Mouse (Mus musculus) T-helper 17 cell (primary cell): Measurements from ENCODE around the gene Smyd3.

ENCODE experiments used
- in situ Hi-C, 2 experiments: fragments of 300-600 bp; cut with MboI, MseI; formaldehyde crosslinking; loops; 1 replicate in 1 of 2; 2 replicates in 1 of 2; pipeline ENCODE4 v1.15.1; 2025; ENCODE audit warnings: high pct_unique_total_duplicates in 2 of 2

Gene Smyd3

DNA sequence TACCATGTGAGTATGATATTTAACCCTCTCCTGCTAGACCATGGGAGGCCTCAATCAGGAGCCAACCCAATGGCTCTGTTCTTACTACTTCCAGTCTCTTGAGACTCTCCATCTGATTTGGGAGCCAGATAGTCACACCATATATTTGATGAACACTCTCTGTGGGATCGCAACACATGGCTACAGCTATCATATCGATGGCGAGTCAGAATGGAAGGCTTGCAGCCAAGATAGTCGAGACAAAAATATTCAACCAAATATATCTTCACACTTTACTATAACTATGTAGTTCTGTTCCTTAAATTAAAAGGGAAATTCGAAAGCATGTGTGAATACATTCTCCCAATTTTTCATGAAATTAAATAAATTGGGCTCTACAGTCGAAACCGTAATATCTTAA is 132.2 kb downstream of the Smyd3 start:
- in situ Hi-C loops = no loop called here

DNA sequence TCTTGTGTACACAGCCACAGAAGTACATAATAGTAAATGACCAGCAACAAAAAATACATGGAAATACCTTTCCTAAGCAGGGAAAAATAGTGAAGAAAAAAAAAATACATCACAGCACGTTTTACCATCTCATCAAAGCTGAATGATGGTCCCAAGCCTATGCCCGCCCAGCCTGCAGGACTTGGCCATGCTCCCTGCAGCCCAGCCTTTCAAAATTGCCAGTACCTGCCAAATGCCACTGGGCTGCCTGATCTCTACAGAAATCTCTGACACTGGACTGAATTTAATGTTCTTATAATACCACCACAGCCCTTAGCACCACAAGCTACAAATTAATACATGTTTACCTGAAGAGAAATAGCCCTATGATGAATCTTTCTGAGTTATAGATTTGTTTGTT is 133.5 kb downstream of the Smyd3 start:
- in situ Hi-C loops = no loop called here

DNA sequence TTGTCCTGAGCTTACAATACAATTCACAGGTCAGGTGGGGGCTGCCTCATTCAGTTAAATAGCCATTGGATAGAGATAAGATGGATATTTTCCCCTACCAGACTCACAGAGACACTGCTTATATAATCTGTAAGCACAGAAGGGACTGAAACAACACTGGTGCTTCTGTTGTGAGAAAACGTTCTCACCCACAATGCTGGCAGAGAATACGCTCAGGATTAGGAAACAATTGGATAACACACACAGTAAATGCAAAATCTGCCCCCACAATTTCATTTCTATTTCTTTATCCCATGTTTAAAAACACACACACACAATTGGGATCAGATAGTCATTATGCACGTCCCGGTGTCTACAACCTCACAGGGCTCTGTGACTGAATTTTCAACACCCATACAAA is 139.7 kb downstream of the Smyd3 start:
- in situ Hi-C loops = no loop called here

DNA sequence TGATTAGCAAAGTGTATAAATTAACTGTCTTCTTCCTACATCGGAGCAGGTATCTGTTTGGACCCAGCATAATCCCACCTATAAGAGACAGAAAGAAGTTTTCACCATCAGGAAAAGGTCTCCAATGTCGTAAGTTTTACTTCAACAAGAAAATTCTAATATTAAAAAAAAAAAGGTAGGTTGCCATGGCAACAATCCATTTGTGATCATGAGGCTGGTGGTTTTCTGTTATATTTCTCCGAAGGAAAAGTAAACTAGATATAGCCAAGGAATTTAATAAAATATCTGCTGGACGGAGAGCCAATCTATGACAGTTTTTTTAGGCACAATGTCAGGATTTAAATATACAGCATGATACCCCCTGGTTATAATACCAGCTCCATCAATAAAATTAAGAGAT is 142.9 kb downstream of the Smyd3 start:
- in situ Hi-C loops = no loop called here

DNA sequence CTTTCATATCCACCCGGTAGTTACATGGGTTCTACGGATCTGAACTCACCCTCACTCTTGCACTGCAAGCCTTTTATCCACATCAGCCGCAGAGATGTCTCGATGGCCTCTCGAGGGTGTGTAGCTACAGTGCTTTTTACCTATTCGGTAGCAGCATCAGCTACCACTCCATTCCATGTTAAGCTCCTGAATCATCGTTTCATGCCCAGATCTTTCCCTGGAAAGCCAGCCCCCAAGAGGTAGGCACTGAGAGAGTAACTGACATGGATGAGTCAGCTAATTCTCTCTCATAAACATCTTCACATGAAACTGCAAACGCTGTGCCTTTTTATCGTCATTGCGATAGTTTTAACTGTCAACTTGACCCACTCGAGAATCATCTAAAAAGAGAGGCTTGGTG is 143.9 kb downstream of the Smyd3 start:
- in situ Hi-C loops = no loop called here

DNA sequence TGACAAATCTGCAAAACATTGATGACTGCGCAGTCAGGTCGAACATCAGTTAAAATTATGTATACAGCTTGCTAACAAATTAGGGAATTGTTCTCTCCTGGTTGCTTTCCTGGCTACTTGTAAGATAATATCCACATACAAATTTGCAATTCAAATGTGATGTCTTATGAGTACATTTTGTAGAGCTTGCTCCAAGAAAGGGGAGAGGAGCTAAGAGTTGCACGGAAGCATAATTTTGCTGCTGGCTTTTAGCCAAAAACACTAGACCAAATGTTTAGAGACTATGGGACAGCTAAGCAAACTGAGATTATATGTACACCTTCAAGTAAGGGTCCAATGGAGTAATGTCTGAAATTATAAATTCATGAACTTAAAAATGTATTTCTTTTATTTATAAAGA is 146.7 kb downstream of the Smyd3 start:
- in situ Hi-C loops = no loop called here

DNA sequence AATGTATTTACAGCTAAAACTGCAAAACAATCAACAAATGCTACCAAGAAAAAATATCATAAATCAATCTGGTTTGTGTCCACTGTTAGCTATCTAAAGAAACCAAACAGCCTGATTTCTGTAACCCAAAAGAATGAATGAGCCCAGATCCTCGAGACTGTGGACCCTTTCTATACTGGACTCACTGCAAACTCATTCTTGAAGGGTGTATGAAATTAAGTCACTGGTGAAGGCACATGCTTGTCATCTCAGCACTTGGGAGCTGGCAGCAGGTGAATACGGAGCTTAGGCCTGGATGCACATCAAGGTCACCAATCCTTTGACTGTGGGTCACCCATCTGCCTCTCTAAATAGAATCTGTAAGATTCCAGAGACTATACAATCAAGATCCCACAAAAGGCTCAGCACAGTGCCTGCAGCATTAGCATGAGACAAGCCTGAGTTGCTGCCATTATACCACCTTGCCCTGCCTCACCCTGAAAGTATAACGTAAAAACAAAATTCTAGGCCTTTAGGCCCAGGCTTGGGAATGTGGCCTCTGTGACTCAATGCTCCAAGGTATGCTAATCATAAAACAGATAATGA is 149.3 kb downstream of the Smyd3 start:
- in situ Hi-C loops = no loop called here

DNA sequence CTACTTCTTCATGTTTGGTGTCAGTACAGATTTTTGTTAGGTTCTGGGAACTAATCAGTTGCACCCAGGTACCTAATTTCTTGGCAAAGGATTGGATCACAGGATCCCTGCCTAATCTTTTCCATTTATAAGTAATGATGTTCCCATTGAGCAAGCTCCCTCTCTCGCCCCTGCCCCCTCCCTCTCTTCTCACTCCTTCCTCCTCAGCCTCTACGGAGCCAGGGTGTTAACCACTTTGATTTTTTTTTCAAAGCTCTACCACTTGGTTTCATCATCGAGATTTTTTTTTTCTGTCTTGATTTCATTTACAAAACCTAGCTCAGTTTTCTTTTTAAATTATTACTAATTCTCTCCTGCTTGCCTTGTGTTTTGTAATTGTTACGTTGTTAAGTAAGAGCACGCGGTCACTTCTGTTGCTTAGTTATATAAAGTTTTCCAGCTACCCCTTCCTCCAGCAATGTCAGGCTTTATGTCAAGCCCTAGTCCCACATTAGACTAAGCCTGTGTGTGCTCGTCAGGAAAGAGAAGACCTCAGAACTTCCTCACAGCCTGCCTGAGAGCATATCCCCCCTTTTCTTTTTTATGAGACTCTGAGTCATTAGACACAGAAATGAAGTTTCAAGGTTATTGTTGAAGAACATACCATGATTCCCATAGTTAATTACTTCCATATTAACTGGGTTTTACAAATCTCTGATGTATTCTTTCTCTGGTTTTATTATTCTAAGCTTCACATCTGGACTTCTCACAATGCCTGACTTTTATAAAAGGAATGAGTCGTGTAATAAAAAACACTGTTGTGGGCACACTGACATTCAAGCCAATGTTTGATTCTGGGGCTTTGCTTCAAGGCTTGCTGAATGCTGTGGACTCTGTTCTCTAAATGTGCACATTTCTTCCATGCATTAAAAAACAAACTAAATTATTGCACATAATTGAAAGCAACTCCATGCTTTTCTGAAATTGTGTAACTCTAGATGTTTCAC is 156.1 kb downstream of the Smyd3 start:
- in situ Hi-C loops = no loop called here

DNA sequence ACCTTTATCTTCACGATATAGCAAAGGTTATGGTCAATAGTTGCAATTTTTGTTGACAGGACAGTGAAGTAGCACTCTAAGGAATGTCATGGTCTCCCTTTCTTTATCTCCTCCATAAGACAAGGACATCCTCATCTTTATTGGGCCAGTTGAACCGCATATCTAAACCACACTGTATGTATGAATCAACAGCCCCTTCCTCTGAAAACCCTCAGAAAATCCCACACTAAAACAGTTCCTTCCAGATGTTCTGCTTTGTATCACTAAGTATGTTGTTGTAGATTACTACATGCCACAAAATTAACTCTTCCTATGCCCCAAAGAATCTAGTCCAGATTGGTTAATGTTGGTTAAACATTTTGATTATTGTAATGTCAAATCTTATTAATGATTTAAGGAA is 160.7 kb downstream of the Smyd3 start:
- in situ Hi-C loops = no loop called here

DNA sequence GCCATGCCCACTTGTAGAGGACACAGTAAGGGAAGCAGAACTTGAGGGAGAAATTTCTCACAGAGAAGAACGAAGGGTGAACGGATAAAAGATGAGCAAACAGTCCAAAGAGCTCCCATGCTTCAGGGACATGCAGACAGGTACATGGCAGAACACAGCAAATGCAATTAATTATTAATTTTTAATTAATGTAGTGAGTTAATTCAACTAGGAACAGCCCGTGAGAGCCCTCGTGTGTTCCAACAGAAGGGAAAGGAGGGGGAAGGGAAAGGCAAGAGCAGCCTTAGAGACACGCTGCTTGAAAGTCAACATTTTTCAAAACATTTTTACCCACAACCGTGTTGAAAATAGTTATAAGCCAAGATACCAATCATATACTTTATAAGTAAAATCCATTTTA is 163.6 kb downstream of the Smyd3 start:
- in situ Hi-C loops = no loop called here

DNA sequence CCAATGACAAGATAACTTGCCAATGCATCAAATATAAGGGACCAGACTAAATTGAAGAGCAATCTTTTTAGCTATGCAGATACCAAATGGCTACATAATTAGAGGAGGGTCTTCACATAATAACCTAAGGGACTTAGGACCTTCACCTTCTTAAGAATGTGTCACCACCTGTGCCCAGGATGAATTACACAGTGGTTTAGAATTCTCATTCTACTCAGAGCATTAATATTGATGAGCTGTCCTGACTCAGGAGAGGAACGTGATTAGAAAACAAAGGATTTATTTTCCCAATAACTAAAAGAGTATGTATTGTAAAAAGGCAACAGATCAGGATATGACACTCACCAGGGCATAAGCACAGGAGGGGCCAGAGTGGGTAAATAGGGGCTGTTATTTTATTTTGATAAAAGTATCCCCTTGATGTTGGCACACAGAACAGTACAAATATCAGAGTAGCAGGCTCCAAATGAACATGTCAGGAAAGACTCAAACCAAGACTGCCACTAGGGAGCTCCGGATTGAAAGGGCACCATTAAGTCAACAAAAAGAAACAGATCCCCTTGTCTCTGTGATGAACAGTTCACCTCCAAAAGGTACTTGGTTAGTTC is 172.4 kb downstream of the Smyd3 start:
- in situ Hi-C loops = loop anchor here in 1 of 2 experiments (25.0 kb wide), 1 partner anchor 1083 kb away; no protein-coding TSS in a partner anchor

DNA sequence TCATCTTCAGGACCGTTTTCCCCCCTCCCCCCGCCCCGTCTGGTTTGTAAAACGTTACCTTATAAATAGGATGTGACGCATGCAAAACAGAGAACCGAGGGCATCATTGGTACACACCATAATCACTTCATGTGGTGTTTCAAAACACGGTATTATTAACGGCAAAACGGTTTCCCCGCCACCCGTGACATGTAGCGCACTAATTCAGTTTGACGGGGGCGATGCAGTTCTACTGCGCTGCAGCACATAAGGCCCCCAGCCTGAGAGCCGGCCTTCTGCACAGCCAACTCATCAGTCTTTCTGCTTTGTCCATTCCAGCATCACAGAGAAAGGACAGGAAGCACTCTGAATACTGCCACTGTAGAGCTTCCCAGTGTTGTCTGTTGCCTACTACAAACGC is 174.4 kb downstream of the Smyd3 start:
- in situ Hi-C loops = loop anchor here in 1 of 2 experiments (25.0 kb wide), 1 partner anchor 1081 kb away; no protein-coding TSS in a partner anchor

DNA sequence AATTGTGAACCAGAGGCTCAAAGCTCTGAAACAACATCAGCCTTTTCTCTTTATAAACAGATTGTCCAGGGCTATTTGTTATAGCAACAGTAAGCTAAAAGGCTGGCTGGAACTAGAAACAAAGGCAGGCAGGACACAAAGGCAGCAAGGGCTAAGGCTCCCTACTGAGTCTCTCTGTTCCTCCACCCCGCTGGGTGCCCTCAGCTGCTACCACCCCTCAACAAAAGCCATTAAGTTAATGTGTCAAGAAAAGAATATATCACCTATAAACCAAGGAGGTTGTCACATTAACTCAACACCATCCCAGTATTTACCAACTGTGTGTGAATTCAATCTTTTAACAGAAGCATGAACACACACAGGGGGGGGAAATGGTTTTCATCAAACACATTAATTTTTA is 176.3 kb downstream of the Smyd3 start:
- in situ Hi-C loops = loop anchor here in 1 of 2 experiments (25.0 kb wide), 1 partner anchor 1079 kb away; no protein-coding TSS in a partner anchor

DNA sequence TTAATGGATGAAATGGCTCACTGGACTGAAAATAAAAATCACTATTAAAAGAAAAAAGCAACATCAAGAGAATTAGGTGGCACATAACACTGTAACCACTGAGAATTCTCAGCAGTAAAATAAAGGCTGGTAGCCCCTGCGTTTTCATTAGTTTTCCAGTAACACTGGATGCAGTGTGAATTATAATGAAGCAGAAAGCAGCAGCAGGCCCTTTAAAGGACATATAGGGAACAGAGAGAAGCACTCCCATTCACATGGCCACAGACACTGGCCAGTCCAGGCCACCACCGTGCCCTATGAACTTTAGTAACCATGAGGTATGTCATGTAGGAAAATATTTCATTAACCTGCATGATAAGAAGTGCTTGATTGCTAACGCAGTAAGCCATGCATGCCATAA is 178.8 kb downstream of the Smyd3 start:
- in situ Hi-C loops = loop anchor here in 1 of 2 experiments (25.0 kb wide), 1 partner anchor 1077 kb away; no protein-coding TSS in a partner anchor

DNA sequence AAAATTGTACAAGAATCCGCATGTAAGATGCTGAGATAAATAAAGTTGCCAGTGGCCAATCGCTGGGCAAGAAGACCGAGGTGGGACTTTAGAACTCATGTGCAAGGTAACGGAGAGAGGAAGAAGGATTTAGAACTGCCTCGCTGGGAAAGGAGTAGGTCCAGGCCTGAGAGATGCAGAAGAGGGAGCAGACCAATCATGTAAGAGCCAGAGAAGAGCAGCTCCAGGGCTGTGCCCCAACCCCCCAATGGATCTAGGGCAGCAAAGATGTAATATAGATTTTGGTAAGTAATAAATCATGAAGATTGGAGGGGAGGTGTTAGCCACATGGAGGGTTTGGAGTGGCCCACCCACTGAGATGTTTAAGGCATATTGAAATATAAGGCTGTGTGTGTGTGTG is 180.3 kb downstream of the Smyd3 start:
- in situ Hi-C loops = loop anchor here in 1 of 2 experiments (25.0 kb wide), 1 partner anchor 1075 kb away; no protein-coding TSS in a partner anchor

DNA sequence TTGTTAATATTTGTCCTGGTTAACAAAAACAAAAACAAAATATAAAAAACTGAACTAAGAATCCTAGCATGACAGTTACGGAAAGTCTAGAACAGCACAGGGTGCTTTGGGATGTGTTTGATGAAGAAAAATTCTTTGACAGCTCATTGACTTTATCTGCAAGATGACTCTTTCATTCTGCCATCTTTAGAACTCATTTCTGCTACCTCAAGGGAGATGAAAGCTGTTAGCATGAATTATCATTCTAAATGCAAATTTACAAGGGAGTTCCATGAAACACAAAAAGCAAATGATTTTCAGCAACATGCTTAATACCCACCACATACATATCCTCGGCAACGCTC is 190.9 kb downstream of the Smyd3 start:
- in situ Hi-C loops = loop anchor here in 1 of 2 experiments (25.0 kb wide), 1 partner anchor 1065 kb away; no protein-coding TSS in a partner anchor

DNA sequence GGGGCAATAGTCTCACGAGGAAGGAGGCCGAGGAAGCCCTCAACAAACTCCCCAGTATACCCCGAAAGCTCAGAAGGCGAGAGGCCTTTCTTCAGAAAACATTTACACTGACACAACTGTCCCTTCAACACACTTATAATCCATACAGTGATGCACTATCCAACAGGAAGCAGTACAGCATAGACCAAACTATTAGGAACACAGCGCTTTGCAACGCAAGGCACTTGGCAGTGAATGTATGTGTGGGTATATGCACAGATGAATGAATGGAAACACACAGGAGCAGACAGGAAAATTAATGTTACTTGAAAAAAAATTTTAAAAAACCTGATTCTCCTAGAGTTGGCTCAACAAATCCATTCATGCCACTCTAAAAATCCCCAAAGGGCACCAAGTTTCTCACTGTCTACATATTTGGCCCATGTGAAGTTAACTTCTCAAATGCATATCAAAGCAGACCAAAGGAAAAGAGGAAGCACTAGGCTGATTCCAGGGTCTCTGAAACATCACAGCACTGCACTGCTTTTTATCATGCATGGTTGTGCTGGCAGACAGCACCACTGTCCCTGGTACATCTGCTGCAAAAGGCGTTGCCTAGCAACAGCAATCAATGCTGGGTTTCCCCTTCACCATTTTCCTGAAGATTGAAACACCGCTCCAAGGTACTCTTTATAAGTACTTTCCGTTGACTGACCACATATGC is 191.4 kb downstream of the Smyd3 start:
- in situ Hi-C loops = loop anchor here in 1 of 2 experiments (25.0 kb wide), 1 partner anchor 1064 kb away; no protein-coding TSS in a partner anchor

DNA sequence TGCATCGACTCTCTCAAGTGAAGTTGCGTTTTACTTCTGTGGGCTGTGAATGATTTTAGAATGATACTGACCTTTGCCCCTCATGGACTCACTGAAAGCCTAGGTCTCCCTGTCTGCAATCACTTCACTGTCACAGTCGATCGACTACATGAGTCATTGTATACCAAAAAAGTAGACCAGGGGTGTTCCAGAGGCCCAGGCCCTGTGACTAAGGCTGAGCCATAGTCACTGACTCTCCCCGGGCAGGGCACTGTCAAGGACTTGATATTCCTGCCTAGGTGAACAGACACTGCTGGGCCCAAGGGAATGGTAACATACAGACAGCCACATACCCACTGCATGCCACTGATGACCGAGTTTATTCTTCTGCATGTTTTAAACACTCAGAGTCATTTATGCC is 193.6 kb downstream of the Smyd3 start:
- in situ Hi-C loops = no loop called here

DNA sequence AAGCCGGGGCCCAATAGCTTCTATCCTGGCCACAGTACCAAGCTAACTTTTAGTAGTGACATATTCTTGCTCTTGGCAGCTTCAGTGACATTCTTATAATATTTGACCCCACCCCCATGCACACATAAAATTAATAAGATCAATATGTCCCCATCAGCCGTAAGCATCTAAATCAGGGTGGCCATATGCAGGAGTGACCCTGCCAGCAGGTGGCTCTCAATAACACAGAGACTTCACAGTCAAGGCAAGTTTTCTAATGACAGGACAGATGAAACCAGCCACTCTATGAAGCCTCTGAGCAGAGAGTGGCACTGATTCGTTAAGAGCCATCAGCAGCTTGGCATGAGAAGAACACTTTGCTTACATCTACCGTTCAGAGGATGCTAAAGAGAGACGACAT is 204.2 kb downstream of the Smyd3 start:
- in situ Hi-C loops = loop anchor here in 1 of 2 experiments (10.0 kb wide), 1 partner anchor 741 kb away; no protein-coding TSS in a partner anchor

DNA sequence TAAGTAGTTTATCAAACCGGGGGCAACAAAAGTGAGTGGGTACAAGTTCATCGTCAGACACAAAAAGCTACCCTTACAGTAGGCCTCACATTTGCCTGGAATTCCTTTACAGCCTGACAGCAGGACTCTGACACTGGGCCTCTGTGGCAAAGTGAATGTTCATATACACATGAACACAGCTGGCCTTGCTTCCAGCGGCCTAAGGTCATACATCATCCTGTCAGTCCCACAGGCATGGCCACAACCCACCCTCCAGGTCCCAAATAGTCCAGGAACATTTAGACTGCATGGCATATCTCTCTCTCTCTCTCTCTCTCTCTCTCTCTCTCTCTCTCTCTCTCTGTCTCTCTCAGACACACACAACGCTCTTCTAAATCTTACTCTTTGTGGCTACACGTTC is 208.4 kb downstream of the Smyd3 start:
- in situ Hi-C loops = no loop called here

DNA sequence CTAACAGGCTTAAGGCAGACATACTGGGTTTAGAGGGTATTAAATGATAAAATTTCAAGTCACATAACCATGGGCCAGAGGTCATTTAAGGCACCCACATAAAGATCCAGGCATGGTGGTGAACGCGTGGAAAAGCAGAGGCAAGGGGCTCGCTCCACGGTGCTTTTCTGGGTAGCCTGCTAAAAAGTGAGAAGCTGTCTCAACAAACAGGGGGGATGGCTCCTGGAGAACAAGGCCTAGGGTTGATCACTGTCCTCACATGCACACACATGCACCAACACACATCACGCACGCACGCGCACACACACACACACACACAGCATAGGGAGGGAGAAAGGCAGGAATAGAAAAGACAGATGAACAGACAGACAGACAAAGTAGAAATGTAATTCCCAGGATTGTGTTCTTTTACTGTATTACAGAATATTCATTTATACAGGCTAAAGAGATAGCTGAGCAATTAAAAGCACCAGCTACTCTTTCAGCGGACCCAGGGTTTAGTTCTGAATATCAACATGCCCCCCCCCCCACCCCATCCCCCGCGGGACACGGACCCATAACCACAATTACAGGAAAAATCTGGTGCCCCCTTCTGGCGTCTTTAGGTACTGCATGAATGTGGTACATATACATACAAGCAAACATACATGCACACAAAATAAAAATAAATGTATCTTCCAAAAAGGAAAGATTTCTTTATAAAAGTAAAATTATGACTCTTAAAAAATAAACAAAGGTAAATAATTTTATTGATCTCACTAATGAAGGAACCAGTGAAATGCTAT is 215.2 kb downstream of the Smyd3 start:
- in situ Hi-C loops = no loop called here
